Mouse (Mus musculus) hindbrain, embryonic 14.5 days (tissue): Measurements from ENCODE around the gene Btbd19. TPM values are rescaled to one million over a fixed set of nuclear protein-coding genes. Genes with fewer than 3 reads are reported as not detected.
A peak's percentile ranks its signal among the peaks of the same experiment; 100 is the strongest.

Source experiments
- ATAC-seq: fragments of 200-750 bp; cut with Nextera tagmentation; 2 replicates; pipeline ENCODE4 v1.8.0; 2017; ENCODE audit warnings: moderate number of reproducible peaks, mild to moderate bottlenecking, moderate TSS enrichment, moderate library complexity; ENCODE audit not compliant: low FRiP score
- DNase-seq: peaks from one replicate; pipeline ENCODE4 v3.0.0-alpha.2; 2015; ENCODE audit warnings: low spot score
- H3K27ac ChIP-seq: fragments of 300-500 bp; sonication (generic); 2 replicates; pipeline ENCODE4 v1.5.1; 2014; ENCODE audit warnings: mild to moderate bottlenecking, moderate library complexity
- H3K27me3 ChIP-seq: fragments of 300-500 bp; sonication (generic); 2 replicates; pipeline ENCODE4 v1.6.1; 2014; ENCODE audit warnings: mild to moderate bottlenecking, low read length, mixed read lengths; ENCODE audit not compliant: control insufficient read depth, insufficient read depth
- H3K36me3 ChIP-seq: fragments of 300-500 bp; sonication (generic); replicated peaks from 2 replicates; pipeline ENCODE4 v1.6.1; 2014; ENCODE audit not compliant: control insufficient read depth, insufficient read depth
- H3K4me1 ChIP-seq: fragments of 300-500 bp; sonication (generic); replicated peaks from 2 replicates; pipeline ENCODE4 v1.6.1; 2014; ENCODE audit warnings: antibody characterized with exemption, low read length, mixed read lengths; ENCODE audit not compliant: control insufficient read depth, insufficient read depth
- H3K4me2 ChIP-seq: fragments of 300-500 bp; sonication (generic); replicated peaks from 2 replicates; pipeline ENCODE4 v1.6.1; 2014; ENCODE audit warnings: mild to moderate bottlenecking, moderate library complexity
- H3K4me3 ChIP-seq: fragments of 300-500 bp; sonication (generic); replicated peaks from 2 replicates; pipeline ENCODE4 v1.5.1; 2014; ENCODE audit warnings: mild to moderate bottlenecking, low read length
- H3K9ac ChIP-seq: fragments of 300-500 bp; sonication (generic); 2 replicates; pipeline ENCODE4 v1.6.1; 2014
- H3K9me3 ChIP-seq: fragments of 300-500 bp; sonication (generic); 2 replicates; pipeline ENCODE4 v1.6.1; 2016; ENCODE audit warnings: low read length; ENCODE audit not compliant: control insufficient read depth
- WGBS: fragments of 180-500 bp; shearing (Covaris S2); extraction: QIAGEN DNeasy Blood & Tissue Kit; methylation state at CpG from one replicate; pipeline ENCODE4 v1.1.7; 2014; 5-methylcytosine and 5-hydroxymethylcytosine counted together
- polyA plus RNA-seq: library from polyadenylated mRNA; unstranded; fragments of >200 nt; fragmentation: Nextera tagmentation; extraction: Ambion mirVana; gene quantifications from 2 replicates; pipeline ENCODE4 v1.2.1, GENCODE M21; 2014

Gene Btbd19
- polyA plus RNA-seq, 1 experiment from 2014 or later: 3.2 TPM

DNA sequence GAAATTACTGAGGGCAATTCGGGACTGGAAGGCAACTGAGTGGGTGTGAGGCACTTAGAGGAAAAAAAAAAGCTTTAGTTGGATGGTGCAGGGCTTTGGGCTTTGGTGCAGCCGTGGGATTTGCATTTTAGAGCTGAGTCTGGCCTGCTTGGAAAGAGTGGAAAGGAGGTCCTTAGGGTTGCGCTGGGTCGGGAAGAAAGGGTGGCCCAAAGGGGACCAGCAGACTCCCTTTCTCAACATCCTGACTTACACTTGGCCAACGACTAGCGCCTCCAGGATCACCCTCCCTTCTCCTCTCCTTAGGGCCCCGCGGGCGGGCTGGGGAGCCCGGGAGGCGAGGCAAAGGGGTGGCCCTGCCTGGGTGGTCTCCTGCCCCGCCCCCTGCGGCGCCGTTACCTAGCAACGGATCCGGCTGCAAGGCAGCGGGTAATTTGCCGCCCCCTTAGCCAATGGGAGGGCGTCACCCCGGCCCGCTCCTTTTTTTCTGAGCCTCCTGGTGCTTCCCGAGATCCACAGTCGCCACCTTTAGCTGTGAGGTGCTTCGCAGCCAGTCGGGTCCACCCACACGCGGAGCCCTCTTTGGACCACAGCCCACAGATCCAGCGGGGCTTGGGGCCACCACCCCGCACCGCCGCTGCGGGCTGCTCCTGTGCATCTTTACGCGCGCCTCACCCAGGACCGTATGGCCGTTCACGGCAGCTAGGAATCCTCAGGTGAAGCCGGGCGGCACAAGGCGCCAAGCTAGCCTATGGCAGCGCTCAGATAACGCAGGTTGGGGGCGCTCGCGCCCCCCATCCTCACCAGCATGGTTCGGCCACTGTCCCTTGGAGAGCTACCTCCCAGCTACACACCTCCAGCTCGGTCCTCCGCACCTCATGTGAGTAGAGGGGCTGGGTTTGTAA is 29.7 kb downstream of the Btbd19 start, which contains the start of gene Ptch2:
TSS of gene Ptch2 (plus strand) at position 525 of the 902 bp plus-strand sequence.
- peak; percentile 77 for DNase-seq
- peak; percentile 84 for ATAC-seq
- Histone ChIP-seq H3K4me2 (peak within 1 kb of the TSS; percentile 96), H3K36me3 (peaks cover 5% of the 10 kb centered on the region; the same call in 1 of the 2 replicates), H3K9ac (peak within 1 kb of the TSS; percentile 88), H3K9me3 (no peaks in the 10 kb centered on the region), H3K27ac (peak within 1 kb of the TSS; percentile 75), H3K4me1 (peaks cover 23% of the 10 kb centered on the region), H3K27me3 (0 out of 2 replicates have a peak, but pooled peaks cover 3% of the 10 kb centered on the region), H3K4me3 (peak within 1 kb of the TSS; percentile 75)
- under 1% methylated on average over 50 of the region's 50 CpGs for WGBS

DNA sequence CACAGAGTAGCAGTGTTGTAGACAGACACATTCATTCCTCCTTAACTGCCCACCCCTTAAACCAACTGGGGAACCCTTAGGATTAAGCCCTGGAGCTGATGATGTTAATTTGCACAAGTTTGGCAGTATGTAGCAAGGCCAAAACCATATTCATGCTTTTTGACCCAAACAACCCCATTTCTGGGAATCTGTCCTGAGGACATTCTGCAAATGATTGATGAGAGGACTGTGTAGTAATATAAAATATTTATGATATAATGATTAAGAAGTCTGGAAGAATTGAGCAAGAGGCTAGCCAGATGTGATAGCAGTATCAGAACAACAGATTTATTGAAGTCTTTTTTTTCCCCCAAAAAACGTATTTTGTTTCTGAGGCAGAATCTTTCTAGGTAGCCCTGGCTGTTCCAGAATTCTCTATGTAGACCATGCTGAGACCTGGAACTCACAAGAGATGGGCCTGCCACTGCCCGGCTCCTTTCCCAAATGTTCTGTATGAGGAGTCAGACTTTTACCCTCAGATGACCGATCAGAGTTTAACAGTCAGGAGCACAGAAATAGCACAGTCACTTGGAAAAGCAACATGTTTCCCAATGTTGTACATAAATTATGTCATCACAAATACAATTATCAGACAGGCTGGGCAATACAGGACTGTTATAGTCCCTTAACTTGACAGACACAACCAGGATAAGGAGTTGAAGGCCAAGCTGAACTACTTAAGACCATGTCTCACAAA is 30.7 kb downstream of the Btbd19 start:
- Histone ChIP-seq H3K9ac (no peak overlapping the region), H3K4me3 (no peak overlapping the region), H3K27me3 (0 out of 2 replicates have a peak, but pooled peaks cover 3% of the 10 kb centered on the region), H3K9me3 (no peaks in the 10 kb centered on the region), H3K27ac (no peak overlapping the region), H3K4me2 (no peak overlapping the region), H3K36me3 (no peaks in the 10 kb centered on the region), H3K4me1 (peaks cover 23% of the 10 kb centered on the region)
- 84% methylated on average over 3 of the region's 3 CpGs for WGBS
- no peak for DNase-seq
- no peak for ATAC-seq

- WGBS: 80% methylated on average over 7 of the region's 7 CpGs
- no peak overlapping the region for H3K9ac ChIP-seq
- 0 out of 2 replicates have a peak, but pooled peaks cover 3% of the 10 kb centered on the region for H3K27me3 ChIP-seq
- DNase-seq (no peak), ATAC-seq (no peak)
- no peak overlapping the region for H3K4me2 ChIP-seq
- H3K4me1 ChIP-seq: peaks cover 3% of the 10 kb centered on the region; the same call in 1 of the 2 replicates
- H3K4me3 ChIP-seq: no peak overlapping the region
- H3K9me3 ChIP-seq: no peaks in the 10 kb centered on the region
- H3K36me3 ChIP-seq: peaks cover 24% of the 10 kb centered on the region
- no peak overlapping the region for H3K27ac ChIP-seq
Observed at GRCm38 (mm10) chr4:117090586-117090985, 34.9 kb downstream of the Btbd19 start.

GRCm38 (mm10) chr4:117087948-117088640 is 37.4 kb downstream of the Btbd19 start:
- no peak for DNase-seq
- Histone ChIP-seq H3K4me2 (no peak overlapping the region), H3K9me3 (no peaks in the 10 kb centered on the region), H3K9ac (no peak overlapping the region), H3K4me3 (no peak overlapping the region), H3K36me3 (peaks cover 30% of the 10 kb centered on the region), H3K4me1 (no peaks in the 10 kb centered on the region), H3K27ac (no peak overlapping the region), H3K27me3 (no peaks in the 10 kb centered on the region)
- WGBS: 84% methylated on average over 7 of the region's 7 CpGs
- ATAC-seq: no peak

DNA sequence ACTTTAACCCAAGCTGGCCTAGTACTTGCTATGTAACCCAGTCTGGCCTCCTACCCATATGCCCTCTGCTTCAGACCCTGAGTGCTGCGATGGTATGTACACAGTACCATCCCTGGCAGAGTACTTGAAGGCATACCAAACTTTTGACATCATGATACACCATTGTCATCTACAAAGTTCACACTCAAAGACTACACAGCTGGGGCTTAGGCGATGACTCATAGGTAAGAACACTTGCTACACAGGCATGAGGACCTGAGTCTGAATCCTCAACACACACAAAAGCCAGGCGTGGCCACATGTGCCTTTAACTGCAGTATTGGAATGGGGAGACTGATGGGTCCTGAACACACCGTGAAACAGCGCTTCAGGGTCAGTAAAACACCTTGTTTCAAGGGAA is 54.3 kb downstream of the Btbd19 start:
- H3K4me2 ChIP-seq: no peak overlapping the region
- no peaks in the 10 kb centered on the region for H3K27me3 ChIP-seq
- H3K9me3 ChIP-seq: no peaks in the 10 kb centered on the region
- no peak overlapping the region for H3K4me3 ChIP-seq
- ATAC-seq (no peak), DNase-seq (no peak)
- no peak overlapping the region for H3K27ac ChIP-seq
- H3K4me1 ChIP-seq: no peaks in the 10 kb centered on the region
- no peak overlapping the region for H3K9ac ChIP-seq
- peaks cover 87% of the 10 kb centered on the region for H3K36me3 ChIP-seq
- WGBS: 98% methylated on average over 5 of the region's 5 CpGs

- 92% methylated on average over 4 of the region's 4 CpGs for WGBS
Observed at GRCm38 (mm10) chr4:117070624-117071023, 54.9 kb downstream of the Btbd19 start.

GRCm38 (mm10) chr4:117069647-117070046 is 55.9 kb downstream of the Btbd19 start:
- 100% methylated on average over 1 of the region's 1 CpGs for WGBS
- no peaks in the 10 kb centered on the region for H3K4me1 ChIP-seq
- H3K9ac ChIP-seq: no peak overlapping the region
- DNase-seq (no peak), ATAC-seq (no peak)
- H3K9me3 ChIP-seq: no peaks in the 10 kb centered on the region
- H3K4me2 ChIP-seq: no peak overlapping the region
- peaks cover 85% of the 10 kb centered on the region for H3K36me3 ChIP-seq
- H3K27ac ChIP-seq: no peak overlapping the region
- no peaks in the 10 kb centered on the region for H3K27me3 ChIP-seq
- no peak overlapping the region for H3K4me3 ChIP-seq

More at GRCm38 (mm10) chr4:117070624-117071023, 54.9 kb downstream of the Btbd19 start:
- Histone ChIP-seq H3K36me3 (peaks cover 89% of the 10 kb centered on the region), H3K9me3 (no peaks in the 10 kb centered on the region), H3K4me1 (no peaks in the 10 kb centered on the region), H3K9ac (no peak overlapping the region), H3K4me3 (no peak overlapping the region), H3K4me2 (no peak overlapping the region), H3K27ac (no peak overlapping the region), H3K27me3 (no peaks in the 10 kb centered on the region)
- DNase-seq: no peak
- no peak for ATAC-seq
